ENCODE assay signal across 25 mouse cellular contexts in the genomic region with DNA sequence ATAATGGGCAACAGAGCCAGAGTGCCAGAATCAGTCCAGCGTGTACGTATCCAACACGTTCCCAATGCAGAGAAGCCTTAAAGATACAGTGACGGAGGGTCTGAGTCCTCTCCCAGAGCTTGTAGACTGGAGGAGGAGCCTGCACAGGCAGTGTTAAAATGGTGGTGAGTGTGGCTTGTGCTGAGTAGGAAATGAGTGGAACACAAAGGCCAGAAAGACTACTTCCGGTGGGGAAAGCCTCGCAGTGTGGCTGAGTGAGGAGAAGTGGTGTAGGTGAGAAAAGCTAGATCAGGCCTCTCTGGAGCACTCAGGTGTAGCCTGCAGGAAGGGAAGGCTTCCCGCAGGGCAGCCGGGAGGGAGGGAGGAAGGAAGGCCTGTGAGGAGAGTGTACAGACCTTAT. TPM values are rescaled to one million over a fixed set of nuclear protein-coding genes. Genes with fewer than 3 reads are reported as not detected.
A peak's percentile ranks its signal among the peaks of the same experiment; 100 is the strongest.
DNase-seq lines count a peak whose midpoint lies in the region; ATAC-seq lines count a peak whose summit lies in the region.
"Had no signal": no experiment of that assay in that cellular context is flagged by ENCODE, and none has a peak within 500 bp of the region (broad histone marks: within the 10 kb centered on the region; RNA-seq: fewer than 3 reads in every experiment).

No protein-coding gene starts in this region.

- no peak overlapping the region for H3K4me2 ChIP-seq in heart, embryonic 11.5 days
- H3K4me2 ChIP-seq: forebrain, embryonic 13.5 days; heart, embryonic 15.5 days; intestine, embryonic 15.5 days; limb, embryonic 12.5 days; liver, embryonic 15.5 days; lung, embryonic 14.5 days; midbrain, embryonic 13.5 days; stomach, embryonic 15.5 days had no signal

- peak overlapping the region; percentile 47; the same call in 1 of the 2 replicates for H3K27ac ChIP-seq in heart, embryonic 10.5 days
- no peak overlapping the region for H3K27ac ChIP-seq in heart, embryonic 11.5 days (ENCODE audit: low read depth, low read length)
- H3K27ac ChIP-seq: forebrain, embryonic 13.5 days; heart, embryonic 15.5 days; intestine, embryonic 15.5 days; limb, embryonic 12.5 days; liver, embryonic 15.5 days; midbrain, embryonic 13.5 days; stomach, embryonic 15.5 days had no signal

- H3K36me3 ChIP-seq in heart, embryonic 10.5 days: no peaks in the 10 kb centered on the region
- H3K36me3 ChIP-seq in heart, embryonic 11.5 days (ENCODE audit: control insufficient read depth, insufficient read depth, low read length): no peaks in the 10 kb centered on the region
- H3K36me3 ChIP-seq: heart, embryonic 15.5 days; intestine, embryonic 15.5 days; limb, embryonic 12.5 days; liver, embryonic 15.5 days; midbrain, embryonic 13.5 days; stomach, embryonic 15.5 days had no signal

- H3K27me3 ChIP-seq in heart, embryonic 10.5 days (ENCODE audit: insufficient read depth, poor library complexity, severe bottlenecking): 0 out of 2 replicates have a peak, but pooled peaks cover 6% of the 10 kb centered on the region
- H3K27me3 ChIP-seq in heart, embryonic 11.5 days (ENCODE audit: control insufficient read depth, insufficient read depth, low read length): no peaks in the 10 kb centered on the region
- H3K27me3 ChIP-seq: forebrain, embryonic 13.5 days; heart, embryonic 15.5 days; intestine, embryonic 15.5 days; limb, embryonic 12.5 days; liver, embryonic 15.5 days; midbrain, embryonic 13.5 days; Patski; stomach, embryonic 15.5 days had no signal

- no peak for DNase-seq in heart, embryonic 10.5 days (ENCODE audit: low spot score)
- peak; percentile 12 for DNase-seq in thymus, postnatal 14 days
- DNase-seq in thymus, adult 18-20 months: no peak
- DNase-seq in ZHBTc4 (ENCODE audit: low read depth, low spot score): peak; percentile 75
- no peak for DNase-seq in urinary bladder, postnatal 4 days (ENCODE audit: low spot score in 2 of 2)
- DNase-seq: cerebellum, adult 2 months; cerebellum, postnatal 25 days; gastrocnemius, postnatal 10 days; kidney, adult 2 months; kidney, postnatal 25 days; lung, embryonic 14.5 days; right cerebral cortex, postnatal 25 days had no signal

- H3K4me3 ChIP-seq in heart, embryonic 10.5 days: no peak overlapping the region
- no peak overlapping the region for H3K4me3 ChIP-seq in heart, embryonic 11.5 days (ENCODE audit: low read depth, low read length)
- H3K4me3 ChIP-seq: forebrain, embryonic 13.5 days; heart, embryonic 15.5 days; intestine, embryonic 15.5 days; limb, embryonic 12.5 days; liver, embryonic 15.5 days; megakaryocyte, embryonic 14.5 days; midbrain, embryonic 13.5 days; stomach, embryonic 15.5 days had no signal

- H3K9ac ChIP-seq in heart, embryonic 11.5 days (ENCODE audit: low read depth, low read length): no peak overlapping the region
- H3K9ac ChIP-seq: forebrain, embryonic 13.5 days; heart, embryonic 15.5 days; intestine, embryonic 15.5 days; limb, embryonic 12.5 days; liver, embryonic 15.5 days; lung, embryonic 14.5 days; midbrain, embryonic 13.5 days; stomach, embryonic 15.5 days had no signal

- 63% methylated on average over 8 of the region's 8 CpGs for WGBS in heart, embryonic 10.5 days
- WGBS in heart, embryonic 11.5 days (ENCODE audit: insufficient replicate concordance): 55% methylated on average over 8 of the region's 8 CpGs

- H3K4me1 ChIP-seq in heart, embryonic 10.5 days: peaks cover 18% of the 10 kb centered on the region
- peaks cover 4% of the 10 kb centered on the region; the same call in 1 of the 2 replicates for H3K4me1 ChIP-seq in heart, embryonic 11.5 days (ENCODE audit: control insufficient read depth, insufficient read depth, low read length)
- H3K4me1 ChIP-seq: forebrain, embryonic 13.5 days; intestine, embryonic 15.5 days; limb, embryonic 12.5 days; liver, embryonic 15.5 days; midbrain, embryonic 13.5 days; stomach, embryonic 15.5 days had no signal

- ATAC-seq in heart, embryonic 11.5 days (replicated peaks; ENCODE audit: insufficient number of reproducible peaks, low FRiP score, low TSS enrichment): no peak
- ATAC-seq in megakaryocyte, adult 5-6 weeks (ENCODE audit: poor library complexity, severe bottlenecking): no peak
- ATAC-seq: forebrain, embryonic 13.5 days; hindbrain, embryonic 16.5 days; intestine, embryonic 15.5 days; midbrain, embryonic 13.5 days; Patski had no signal

- H3K9me3 ChIP-seq in heart, embryonic 10.5 days: no peaks in the 10 kb centered on the region
- no peaks in the 10 kb centered on the region for H3K9me3 ChIP-seq in heart, embryonic 11.5 days (replicated peaks; ENCODE audit: control insufficient read depth, low read length)
- H3K9me3 ChIP-seq: forebrain, embryonic 13.5 days; heart, embryonic 15.5 days; intestine, embryonic 15.5 days; limb, embryonic 12.5 days; liver, embryonic 15.5 days; midbrain, embryonic 13.5 days; stomach, embryonic 15.5 days had no signal

RNA-seq across cellular contexts. Expression of gene Enah, which starts 43.9 kb away (rescaled TPM):
- polyA plus RNA-seq in heart, embryonic 10.5 days (2016; fragmentation: Nextera tagmentation; extraction: Ambion mirVana): 19.5 and 24.5 TPM in 2 replicates
- 22.1 and 32.1 TPM in 2 replicates for polyA plus RNA-seq in heart, embryonic 11.5 days (2014; fragmentation: Nextera tagmentation; extraction: Ambion mirVana)
- total RNA-seq in megakaryocyte, adult 5-6 weeks (2015): 0.68 and 1.9 TPM in 2 replicates
- 0.57 and 1.3 TPM in 2 replicates for total RNA-seq in megakaryocyte, adult 5-6 weeks (2017)
- total RNA-seq: monocyte, adult 5-6 weeks had no signal

Comparison
In these comparisons a context has a peak if more than half of its experiments do, and no peak if none do; other contexts are left out.
1. DNase-seq: peak in thymus, postnatal 14 days (single experiment) and ZHBTc4 (single experiment); none in heart, embryonic 10.5 days (single experiment), thymus, adult 18-20 months (0 of 2) and urinary bladder, postnatal 4 days (0 of 2).